Comparison of ENCODE assay signal across 31 mouse cellular contexts in the genomic region with DNA sequence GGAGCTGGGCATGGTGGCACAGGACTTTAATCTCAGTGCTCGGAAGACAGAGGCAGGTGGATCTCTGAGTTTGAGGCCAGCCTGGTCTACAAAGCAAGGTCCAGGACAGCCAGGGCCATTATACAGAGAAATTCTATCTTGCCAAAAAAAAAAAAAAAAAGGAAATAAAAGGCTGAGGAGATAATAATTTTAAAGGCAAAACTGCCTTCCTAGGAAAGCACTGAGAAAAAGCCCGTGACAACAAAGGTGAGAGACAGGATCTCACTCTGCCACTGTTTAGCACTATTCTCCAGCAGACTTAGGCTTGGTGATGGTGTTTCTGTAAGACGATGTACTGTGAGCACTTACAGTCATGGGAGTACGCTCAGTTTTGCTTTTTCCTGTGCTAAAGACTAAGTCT. TPM values are rescaled to one million over a fixed set of nuclear protein-coding genes. Genes with fewer than 3 reads are reported as not detected.
"Had no signal": no experiment of that assay in that cellular context is flagged by ENCODE, and none has a peak within 500 bp of the region (broad histone marks: within the 10 kb centered on the region; RNA-seq: fewer than 3 reads in every experiment).

No protein-coding gene starts in this region.

- H3K9me3 ChIP-seq: embryonic facial prominence, embryonic 10.5 days; embryonic facial prominence, embryonic 12.5 days; embryonic facial prominence, embryonic 13.5 days; embryonic facial prominence, embryonic 15.5 days; forebrain, embryonic 10.5 days; forebrain, embryonic 12.5 days; forebrain, embryonic 13.5 days; forebrain, embryonic 15.5 days had no signal

- H3K9ac ChIP-seq: embryonic facial prominence, embryonic 12.5 days; embryonic facial prominence, embryonic 13.5 days; embryonic facial prominence, embryonic 15.5 days; forebrain, embryonic 12.5 days; forebrain, embryonic 13.5 days; forebrain, embryonic 15.5 days; forebrain, postnatal 0 days had no signal

- H3K4me1 ChIP-seq: embryonic facial prominence, embryonic 10.5 days; embryonic facial prominence, embryonic 12.5 days had no signal

- H3K4me3 ChIP-seq: embryonic facial prominence, embryonic 10.5 days; embryonic facial prominence, embryonic 12.5 days; embryonic facial prominence, embryonic 13.5 days; embryonic facial prominence, embryonic 15.5 days; erythroblast, embryonic 14.5 days; forebrain, embryonic 10.5 days; forebrain, embryonic 12.5 days; forebrain, embryonic 13.5 days; forebrain, embryonic 15.5 days; gastrocnemius, adult 2 months; heart, adult 2 months had no signal

- DNase-seq: cerebellum, adult 9-10 months; cerebellum, adult 9-11 months; cerebellum, postnatal 10 days; cerebellum, postnatal 14 days; cerebellum, postnatal 25 days; cerebellum, postnatal 36 days; embryo, embryonic 11 days; forebrain, postnatal 0 days; gastrocnemius, adult 2 months; gastrocnemius, postnatal 10 days; gastrocnemius, postnatal 14 days; gastrocnemius, postnatal 25 days; gastrocnemius, postnatal 36 days; heart, adult 11 months; heart, adult 18-20 months; heart, adult 2 months had no signal

- H3K27me3 ChIP-seq: embryonic facial prominence, embryonic 12.5 days; embryonic facial prominence, embryonic 13.5 days; embryonic facial prominence, embryonic 15.5 days; forebrain, embryonic 12.5 days; forebrain, embryonic 13.5 days; forebrain, embryonic 15.5 days had no signal

- H3K27ac ChIP-seq: embryonic facial prominence, embryonic 10.5 days; embryonic facial prominence, embryonic 12.5 days; embryonic facial prominence, embryonic 13.5 days; embryonic facial prominence, embryonic 15.5 days; forebrain, embryonic 10.5 days; forebrain, embryonic 12.5 days; forebrain, embryonic 13.5 days; forebrain, embryonic 15.5 days; gastrocnemius, adult 2 months; heart, adult 2 months had no signal

RNA-seq across cellular contexts. Expression of a gene that starts 49.3 kb away (rescaled TPM):
- total RNA-seq: common myeloid progenitor, adult 5-6 weeks; gastrocnemius, adult 18-20 months; gastrocnemius, adult 2 months; gastrocnemius, adult 8-10 months; gastrocnemius, postnatal 10 days; gastrocnemius, postnatal 14 days; gastrocnemius, postnatal 25 days; gastrocnemius, postnatal 36 days; gastrocnemius, postnatal 4 days; granulocyte monocyte progenitor cell, adult 5-6 weeks; heart, adult 18-20 months; heart, adult 2 months; heart, adult 8-10 months had no signal
- polyA plus RNA-seq: erythroblast, embryonic 14.5 days; heart, adult 2 months had no signal
